Mouse (Mus musculus): ENCODE results near the gene Gm20852.
"Not testable (repeated sequence)": the region's sequence is repeated elsewhere in the genome, so short reads cannot be mapped to it uniquely, and the experiment has no call there.

Gm20852 gene

DNA sequence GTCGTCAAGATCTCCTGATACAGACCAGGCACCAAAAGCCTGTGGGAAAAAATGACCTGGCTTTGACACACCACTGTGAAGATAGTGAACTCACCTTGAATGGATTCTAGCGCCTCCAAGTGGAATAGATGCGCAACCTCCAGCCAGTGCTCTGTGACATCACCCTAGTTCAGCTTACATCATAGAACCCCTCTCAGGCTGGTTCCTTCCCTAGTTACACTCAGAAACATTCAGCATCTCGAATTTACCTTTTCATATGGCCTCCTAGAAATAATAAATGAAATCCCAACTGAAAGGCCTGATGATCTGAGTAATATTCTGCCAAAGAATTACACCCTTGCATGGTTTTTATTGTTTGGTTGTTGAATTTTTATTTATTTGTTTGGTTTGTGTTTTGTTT is at the start of gene Gm20852:
Gene Gm20852, minus strand, starts transcription at position 101 of the 400 bp plus-strand sequence.
- not testable (repeated sequence) for DNase-seq (ENCODE audit: low read depth, low spot score)
